Mouse (Mus musculus) heart, postnatal 36 days (tissue): ENCODE measurements around the gene Zg16. TPM values are rescaled to one million over a fixed set of nuclear protein-coding genes. Genes with fewer than 3 reads are reported as not detected.
A peak's percentile ranks its signal among the peaks of the same experiment; 100 is the strongest.
"Not testable (repeated sequence)": the region's sequence is repeated elsewhere in the genome, so short reads cannot be mapped to it uniquely, and the experiment has no call there.

Experiments
- DNase-seq, 2 experiments: peaks; one replicate each; pipeline ENCODE4 v3.0.0; 2021 to 2022
- intact Hi-C: fragments of 180-260 bp; cut with DNase I; formaldehyde crosslinking; loops from one replicate; pipeline ENCODE4 v1.15.1; 2025
- total RNA-seq, 2 experiments: library from RNA; stranded (reverse); gene quantifications; 2 replicates each; pipeline ENCODE4 v1.2.3; 2021

Zg16 gene
- total RNA-seq, 2 experiments from 2014 or later: not detected

DNA sequence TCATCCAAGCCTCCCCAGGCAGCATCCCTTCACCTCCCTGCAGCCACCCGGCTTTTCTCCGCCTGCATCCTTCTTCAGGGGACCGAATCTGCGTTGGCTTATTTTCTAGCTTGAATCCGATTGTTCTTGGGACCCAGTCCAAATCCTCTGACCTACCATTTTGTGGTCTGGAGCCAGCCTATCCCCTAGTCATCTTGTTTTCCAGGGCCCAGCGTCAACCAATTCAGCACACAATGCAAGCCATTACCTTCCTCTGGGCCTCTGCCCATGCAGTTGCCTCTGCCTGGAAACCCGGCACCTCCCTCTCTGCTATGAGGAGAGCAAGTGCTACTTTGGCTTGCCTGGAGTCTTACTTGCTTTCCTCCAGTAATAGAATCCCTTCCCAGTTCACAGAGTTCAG is 18.4 kb upstream of the Zg16 start:
- no peak for DNase-seq
- intact Hi-C loops: loop anchor here (2.0 kb wide), 4 partner anchors 119 to 283 kb away; partner anchors contain the start of genes 4930451I11Rik and Asphd1

DNA sequence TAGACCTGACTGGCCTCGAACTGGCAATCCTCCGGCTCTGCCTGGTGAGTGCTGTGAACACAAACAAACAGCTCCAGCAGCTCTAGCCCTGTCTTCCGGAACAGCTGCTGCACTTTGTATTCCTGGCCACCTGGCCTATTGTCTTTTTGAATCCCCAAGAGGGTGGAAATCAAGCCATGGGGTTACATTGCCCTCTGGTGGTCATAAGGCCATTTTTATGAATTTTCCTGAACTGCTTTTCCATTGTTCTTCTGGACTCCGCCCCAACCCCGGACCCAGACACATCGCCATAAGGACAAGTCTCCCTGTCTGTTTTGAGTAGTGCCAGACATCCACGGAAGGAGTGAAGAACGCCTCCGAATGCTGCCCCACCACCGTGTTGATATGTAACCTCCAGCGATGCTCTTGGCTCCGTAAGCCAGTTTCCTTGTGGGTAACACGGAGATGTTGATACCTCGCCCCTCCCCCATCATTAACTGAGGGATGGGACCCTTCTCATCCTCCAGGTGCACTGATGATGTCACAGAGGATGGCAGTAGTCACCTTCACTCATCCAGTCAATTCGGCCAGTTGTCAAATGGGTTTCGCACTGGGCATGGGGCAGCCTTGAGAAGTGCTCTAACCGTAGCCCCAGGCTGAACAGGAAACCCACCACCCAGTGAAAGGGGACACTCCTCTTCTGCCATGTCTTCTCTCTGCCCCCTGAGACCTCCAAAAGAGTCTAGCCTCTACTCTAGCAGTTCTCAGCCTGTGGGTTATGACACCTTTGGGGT is 17.6 kb upstream of the Zg16 start:
- intact Hi-C loops: loop anchor here (2.0 kb wide), 4 partner anchors 118 to 282 kb away; partner anchors contain the start of genes 4930451I11Rik and Asphd1
- DNase-seq: peak; percentile 77

DNA sequence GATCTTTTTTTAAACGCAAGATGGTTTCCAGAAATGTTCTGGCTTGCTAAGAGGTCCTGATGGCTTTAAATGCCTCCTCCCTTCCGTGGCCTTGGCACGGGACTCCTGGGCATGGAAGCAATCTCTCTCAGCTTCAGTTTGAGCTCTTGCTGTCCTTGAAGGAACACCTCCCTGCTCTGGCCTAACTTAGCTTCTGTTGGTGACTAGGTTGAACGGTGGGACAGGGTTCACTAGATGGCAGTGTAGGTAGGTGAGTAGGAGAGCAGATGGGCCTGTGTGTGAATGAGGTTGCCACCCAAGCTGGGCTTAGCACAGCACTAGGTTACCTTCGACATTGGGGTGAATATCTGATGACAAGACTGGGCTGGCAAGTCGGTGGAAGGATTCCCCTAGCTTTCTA is 16.8 kb upstream of the Zg16 start:
- no peak for DNase-seq
- intact Hi-C loops: loop anchor here (2.0 kb wide), 4 partner anchors 117 to 281 kb away; partner anchors contain the start of genes 4930451I11Rik and Asphd1

DNA sequence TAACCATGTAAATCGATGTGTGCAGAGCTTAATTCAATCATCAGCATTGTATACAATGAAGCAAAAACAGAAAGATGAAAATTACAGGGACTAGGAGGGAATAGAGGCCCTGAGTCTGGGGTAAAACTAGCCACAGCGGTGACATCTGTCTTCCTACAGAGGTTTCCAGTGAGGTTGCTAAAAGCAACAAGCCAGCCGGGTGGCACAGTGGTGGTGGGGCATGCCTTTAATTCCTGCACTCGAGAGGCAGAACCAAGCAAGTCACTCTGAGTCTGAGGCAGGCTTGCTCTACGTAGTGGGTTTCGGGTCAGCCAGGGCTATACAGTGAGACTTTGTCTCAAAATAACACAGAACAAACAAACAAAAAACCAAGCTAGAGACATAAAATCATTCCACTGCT is 15.0 kb upstream of the Zg16 start:
- intact Hi-C loops: no loop called here
- no peak for DNase-seq

DNA sequence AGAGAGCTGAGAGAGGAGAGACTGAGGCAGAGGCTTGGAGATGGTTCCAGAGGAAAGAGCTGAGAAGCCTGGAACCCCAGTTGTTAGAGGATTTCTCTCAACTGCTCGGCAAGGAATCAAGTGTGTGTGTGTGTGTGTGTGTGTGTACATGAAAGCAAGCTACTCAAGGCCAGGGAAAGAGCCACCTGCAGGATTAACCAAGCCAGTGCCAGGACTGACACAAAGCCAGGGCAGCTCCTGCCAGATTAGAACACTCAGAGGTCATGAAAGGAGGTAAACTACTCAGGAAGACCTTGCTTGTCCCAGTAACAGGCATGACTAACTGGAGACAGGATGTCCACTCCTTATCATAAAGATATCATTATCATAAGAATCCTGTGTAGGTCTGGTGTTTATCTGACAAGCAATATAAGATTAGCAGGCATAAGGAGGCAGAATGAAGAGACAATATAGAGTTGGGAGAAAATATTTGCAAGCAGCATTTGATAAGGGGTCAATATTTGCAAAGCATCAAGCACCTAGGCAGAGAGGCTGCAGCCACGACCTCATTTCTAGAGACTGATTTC is 14.4 kb upstream of the Zg16 start:
- intact Hi-C loops: no loop called here
- DNase-seq: no peak

DNA sequence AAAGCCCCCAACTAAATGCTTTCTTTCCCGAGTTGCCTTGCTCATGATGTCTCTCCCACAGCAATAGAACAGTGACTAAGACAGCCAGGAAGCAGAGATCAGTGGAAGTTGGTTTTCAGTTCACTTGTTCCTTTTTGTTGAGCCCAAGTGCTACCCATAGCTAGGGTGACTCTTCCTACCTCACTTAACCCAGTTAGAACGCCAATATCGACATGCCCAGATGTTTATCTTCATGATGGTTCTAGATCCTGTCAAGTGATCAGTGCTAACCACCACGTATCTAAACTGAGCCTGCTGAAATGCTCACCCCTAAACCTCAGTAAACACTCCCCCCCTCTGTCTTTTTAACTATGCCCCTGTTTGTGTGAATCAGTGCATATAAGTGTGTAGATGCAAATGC is 12.4 kb upstream of the Zg16 start:
- no peak for DNase-seq
- intact Hi-C loops: no loop called here

DNA sequence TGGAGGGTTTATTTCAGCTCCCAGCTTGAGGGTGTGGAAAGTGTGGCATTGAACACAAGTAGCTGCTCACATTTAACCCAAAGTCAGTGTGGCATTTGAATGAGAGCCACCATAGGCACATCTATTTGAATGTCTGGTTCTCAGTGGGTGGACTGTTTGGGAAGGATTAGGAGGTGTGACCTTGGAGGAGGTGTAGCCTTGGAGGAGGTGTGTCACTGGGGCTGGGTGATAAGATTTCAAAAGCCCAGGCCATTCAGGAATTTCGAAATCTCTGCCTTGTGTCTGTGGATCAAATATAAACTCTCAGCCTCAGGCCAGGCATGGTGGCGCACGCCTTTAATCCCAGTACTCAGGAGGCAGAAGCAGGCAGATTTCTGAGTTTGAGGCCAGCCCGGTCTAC is 11.8 kb upstream of the Zg16 start:
- DNase-seq: no peak
- intact Hi-C loops: no loop called here

DNA sequence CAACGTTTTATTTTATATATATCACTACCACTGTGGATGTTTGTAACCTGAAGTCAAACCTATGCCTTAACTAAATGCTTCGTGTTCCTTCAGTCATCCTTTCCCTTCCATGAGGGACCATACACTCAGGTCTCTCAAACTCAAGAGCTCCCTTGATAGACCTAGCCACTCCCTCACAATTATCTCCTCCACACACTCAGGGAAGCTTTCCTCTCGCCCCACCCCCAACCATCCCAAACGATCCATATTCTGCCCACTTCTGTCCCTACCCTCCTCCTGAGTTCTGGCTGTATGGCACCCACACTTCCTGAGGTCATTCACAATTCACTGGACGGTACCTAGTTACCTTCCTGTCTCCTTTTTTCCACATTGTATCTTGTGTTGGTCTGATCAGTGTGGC is 11.4 kb upstream of the Zg16 start:
- DNase-seq: no peak
- intact Hi-C loops: no loop called here

DNA sequence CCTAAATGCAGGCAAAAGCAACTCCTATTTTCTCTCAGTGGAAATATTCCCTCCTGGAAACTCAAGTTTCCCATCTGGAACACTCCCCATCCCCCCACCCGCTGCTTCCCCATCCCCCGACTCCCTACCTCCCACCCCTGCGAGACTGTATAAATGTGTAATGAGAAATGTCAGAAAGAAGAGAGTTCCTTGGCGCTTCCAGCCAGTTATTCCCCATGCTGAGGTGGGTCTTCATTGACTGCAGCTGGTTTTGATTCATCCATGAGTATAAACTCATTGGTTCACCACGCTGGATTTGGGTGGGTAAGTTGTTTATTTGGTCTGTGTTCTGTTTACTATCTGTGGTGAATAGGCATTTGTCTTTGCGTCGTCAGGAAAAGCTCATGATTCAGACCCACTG is 9.3 kb upstream of the Zg16 start:
- DNase-seq: no peak
- intact Hi-C loops: no loop called here

DNA sequence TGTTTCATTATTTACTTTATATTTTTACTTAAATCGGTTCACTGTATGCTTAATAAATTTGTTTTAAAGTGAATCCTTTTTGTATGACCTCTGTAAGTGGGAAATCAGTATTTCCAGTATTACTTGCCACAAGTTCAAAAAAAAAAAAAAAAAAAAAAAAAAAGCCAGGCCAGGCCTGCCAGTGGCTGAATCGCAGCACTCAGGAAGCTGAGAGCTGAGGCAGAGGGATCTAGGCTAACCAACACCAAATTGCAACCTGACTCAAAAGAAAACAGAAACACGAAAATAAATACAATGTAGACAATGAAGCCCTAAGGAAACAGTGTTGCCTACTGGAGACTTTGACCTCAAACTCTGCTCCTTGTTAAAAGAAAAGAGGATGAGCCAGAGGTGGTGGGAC is 6.8 kb upstream of the Zg16 start:
- no peak for DNase-seq
- intact Hi-C loops: no loop called here

DNA sequence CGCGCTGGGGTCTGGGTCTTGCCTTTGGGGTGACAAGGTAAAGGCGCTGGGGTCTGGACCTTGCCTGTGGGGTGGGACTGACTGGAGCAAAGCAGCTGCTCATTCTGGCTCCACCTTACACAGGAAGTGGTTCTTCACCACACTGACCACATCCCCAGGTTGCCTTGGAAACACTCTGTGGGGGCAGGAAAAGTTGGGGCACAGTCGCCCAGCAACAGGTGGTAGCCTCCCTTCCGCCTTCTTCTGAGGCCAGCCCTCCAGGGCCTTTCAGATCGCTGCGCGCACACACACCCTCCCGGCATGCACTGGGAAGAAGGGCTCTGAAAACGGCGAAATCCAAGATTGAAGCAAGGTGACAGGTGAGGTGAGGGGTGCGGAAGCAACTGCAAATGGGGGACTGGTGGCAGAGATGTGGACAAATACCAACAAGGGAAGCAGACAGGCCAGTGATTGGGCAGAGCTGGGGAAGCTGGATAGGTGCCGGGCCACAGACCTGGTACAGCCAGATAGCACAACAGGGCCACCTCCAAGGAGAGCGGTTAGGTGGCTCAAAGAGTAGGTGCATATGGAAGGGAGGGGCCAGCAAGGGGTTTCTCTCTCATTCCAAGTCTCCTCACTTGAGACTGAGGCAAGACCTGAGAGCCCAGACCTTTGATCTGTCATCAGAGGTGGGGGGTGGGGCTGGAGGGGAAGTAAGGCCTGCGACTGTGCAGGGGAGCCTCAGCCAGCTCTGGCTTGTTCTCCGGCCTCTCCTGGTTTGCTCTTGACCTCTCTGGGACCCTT is 4.2 kb upstream of the Zg16 start, which contains the start of gene AI467606:
Gene AI467606 (plus strand): TSS at position 246 of the 783 bp plus-strand sequence.
- intact Hi-C loops: no loop called here
- DNase-seq: peak; percentile 61 to 66

DNA sequence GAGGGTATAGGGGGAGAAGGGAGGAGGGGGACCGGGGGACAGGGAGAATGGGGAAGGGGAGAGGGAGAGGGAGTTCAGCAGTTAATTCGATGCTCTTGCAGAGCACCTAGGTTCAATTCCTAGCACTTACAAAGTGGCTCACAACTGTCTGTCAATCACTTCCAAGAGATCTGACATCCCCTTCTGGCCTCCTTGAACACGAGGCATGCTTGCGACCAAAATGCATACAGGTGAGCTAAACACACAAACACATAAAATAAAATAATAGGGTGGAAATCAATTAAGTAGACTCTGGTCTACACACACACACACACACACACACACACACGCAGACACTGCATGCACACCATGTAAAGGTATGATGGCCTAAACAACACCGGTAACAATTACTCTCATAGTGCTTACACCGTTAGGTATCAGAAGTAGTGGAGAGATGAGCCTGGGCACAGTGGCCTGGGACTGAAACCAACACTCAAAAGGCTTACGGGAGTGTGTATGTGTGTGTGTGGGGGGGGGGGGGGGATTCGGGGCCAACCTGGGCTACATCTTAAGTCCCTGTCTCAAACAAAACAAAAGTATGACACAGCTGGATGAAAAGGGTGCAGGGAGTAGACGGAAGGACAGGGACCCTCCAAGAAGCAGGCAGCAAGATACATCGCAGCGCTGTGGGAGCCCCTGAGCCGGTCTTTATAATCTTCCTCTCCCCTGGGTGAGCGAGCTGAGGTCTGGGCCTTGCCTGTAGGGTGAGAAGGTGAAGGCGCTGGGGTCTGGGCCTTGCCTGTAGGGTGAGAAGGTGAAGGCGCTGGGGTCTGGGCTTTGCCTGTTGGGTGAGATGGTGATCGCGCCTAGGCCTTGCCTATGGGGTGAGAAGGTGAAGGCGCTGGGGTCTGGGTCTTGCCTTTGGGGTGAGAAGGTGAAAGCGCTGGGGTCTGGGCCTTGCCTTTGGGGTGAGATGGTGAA is 3.3 kb upstream of the Zg16 start:
- intact Hi-C loops: no loop called here
- no peak for DNase-seq

DNA sequence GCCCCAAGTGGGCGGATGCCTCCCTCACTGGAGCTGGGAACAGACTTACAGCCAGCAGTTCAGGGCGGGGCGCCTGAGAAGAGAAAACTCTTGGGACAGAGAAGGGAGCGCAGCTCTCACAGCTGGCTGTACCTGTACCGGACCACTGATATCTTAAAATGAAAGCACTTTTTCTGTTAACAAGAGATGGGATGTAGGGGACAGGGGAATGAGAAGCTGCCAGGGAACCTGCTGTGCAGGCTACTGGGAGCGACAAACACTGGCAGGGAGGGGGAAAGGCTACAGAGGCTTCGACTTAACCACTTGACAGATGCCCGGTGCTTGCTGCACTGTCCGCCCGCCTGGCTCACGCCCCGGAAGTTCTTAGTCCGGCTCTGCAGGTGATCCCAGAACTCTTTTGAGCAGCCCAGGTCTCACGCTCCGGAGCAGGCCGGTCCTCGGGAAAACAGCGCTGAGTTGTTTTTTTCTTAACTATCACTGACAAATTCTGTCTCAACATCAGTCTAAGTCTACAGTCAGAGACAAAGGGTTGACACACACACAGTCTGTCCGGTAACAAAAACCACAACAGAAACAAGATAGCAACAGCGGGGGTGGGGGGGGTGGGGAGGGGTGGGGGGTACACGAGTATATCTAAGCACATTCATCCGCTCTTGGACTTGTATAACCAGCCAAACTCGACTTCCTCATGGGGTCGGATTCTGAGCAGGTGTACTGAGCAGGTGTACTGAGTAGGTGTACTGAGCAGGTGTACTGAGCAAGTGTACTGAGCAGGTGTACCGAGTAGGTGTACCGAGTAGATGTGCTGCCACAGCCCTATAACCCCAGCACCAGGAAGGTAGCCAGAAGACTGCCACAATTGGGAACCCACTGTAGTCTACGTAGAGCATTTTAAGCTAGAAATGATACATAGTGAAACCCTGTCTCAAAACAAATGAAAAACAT is 2.0 kb upstream of the Zg16 start:
- DNase-seq: peak; percentile 19 to 24
- intact Hi-C loops: no loop called here

DNA sequence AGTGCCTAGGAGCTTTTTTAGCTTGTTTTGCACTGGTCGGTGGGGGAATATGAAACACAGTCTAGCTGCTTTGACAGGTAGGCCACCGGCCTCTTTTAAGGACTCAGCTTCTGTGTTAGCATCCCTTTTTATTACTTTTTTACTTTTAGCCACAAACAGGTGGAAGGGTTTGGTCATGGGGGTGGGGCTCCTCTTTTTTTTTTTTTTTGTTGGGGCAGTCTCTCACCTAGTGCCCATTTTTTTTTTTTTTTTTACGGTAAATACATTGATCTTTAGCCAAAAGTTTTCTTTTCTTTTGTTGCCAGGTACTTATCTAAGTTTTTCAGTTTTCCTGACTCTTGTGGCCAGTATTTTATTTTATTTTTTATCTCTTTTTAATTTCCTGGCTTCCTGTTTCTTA is 955 bp upstream of the Zg16 start:
- intact Hi-C loops: no loop called here

DNA sequence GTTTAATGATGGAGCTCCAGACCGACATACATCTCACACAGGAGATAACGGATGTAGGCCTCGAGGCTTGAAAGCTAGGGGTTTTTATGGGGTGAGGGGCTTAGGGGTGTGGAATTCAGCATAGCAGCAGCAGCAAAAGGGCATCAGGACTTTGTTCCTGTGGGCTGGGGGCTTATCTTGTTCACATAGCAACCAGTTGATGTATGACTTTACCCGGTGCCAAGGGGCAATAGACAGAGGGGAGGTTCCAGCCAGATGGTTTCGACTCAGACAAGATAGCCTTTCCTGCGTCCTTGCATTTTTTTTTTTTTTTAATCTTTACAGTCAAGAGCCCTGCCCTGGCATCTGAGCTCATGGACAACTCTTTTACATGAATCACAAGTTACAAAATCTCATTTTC is 1.4 kb downstream of the Zg16 start:
- intact Hi-C loops, DNase-seq: not testable (repeated sequence)

More for the DNA sequence above, 955 bp upstream of the Zg16 start:
- DNase-seq: no peak

DNA sequence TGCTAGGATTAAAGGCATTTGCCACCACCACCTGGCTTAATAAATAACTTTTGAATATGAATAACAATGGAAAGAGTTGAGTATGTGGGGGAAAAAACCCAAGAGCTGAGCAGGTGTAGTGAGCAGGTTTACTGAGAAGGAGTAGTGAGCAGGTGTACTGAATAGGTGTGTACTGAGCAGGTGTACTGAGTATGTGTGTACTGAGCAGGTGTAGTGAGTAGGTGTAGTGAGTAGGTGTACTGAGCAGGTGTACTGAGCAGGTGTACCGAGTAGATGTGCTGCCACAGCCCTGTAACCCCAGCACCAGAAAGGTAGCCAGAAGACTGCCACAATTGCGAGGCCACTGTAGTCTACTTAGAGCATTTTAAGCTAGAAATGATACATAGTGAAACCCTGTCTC is 2.3 kb downstream of the Zg16 start:
- intact Hi-C loops: no loop called here
- no peak for DNase-seq

DNA sequence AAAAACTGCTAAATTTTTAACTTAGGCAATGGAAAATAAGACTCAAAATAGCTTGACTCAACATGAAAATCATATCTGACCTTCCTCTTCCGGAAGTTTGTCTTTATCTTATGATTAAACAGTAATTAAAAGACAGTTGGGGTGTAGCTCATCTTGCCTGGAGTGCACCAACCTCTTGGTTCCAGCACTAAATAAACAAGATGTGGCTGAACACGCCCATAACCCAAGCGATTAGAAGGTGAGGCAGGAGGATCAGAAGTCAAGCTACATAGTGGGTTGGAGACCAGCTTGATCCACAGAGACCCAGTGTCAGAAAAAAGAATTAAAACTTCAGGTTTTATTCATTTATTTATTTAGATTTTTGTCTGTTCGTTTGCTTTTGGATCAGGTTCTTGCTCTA is 3.4 kb downstream of the Zg16 start:
- intact Hi-C loops: no loop called here

DNA sequence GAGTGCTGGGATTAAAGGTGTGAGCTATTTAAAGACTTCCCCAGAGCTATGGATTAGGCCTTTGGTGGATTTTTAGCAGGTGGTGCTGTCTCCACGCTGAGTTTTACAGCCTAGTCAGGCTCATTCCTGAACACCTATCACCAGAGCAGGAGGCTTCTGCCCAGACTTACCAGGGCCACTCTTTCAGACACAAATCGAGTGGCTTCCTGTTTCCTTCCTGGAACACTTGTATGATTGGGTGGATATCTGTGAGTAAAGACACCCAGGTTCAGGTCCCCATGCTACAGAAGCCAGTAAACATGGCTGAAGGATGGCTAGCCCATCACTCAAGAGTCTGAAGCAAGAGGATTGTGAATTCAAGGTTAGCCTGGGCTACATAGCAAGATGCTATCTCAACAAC is 4.1 kb downstream of the Zg16 start:
- intact Hi-C loops: no loop called here
- no peak for DNase-seq

More for the DNA sequence above, 3.4 kb downstream of the Zg16 start:
- no peak for DNase-seq

DNA sequence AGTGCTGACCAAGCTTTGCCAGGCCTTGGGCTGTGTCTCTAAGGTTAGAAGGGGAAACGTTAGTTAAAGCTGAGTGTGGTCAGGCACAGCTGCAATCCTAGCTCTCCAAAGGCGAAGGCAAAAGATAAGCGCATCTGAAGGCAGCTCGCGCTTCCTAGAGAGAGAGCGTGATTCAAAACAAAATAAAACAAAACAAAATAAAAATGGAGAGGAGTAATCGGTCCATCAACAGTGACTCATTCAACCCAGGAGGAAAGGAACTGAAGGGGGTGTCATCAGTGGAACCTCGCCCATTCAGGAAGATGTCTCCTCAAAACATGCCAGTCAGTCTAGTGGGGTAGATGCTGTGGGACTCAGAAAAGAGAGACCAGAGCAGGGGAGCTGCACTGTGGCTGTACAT is 4.9 kb downstream of the Zg16 start:
- no peak for DNase-seq
- intact Hi-C loops: no loop called here
